Comparison of ENCODE assay signal across 26 mouse cellular contexts in genomic region chr6:28957486-28957885, GRCm38 (mm10).
"Had no signal": no experiment of that assay in that cellular context is flagged by ENCODE, and none has a peak within 500 bp of the region (broad histone marks: within the 10 kb centered on the region; RNA-seq: fewer than 3 reads in every experiment).

No protein-coding gene starts in this region.

- H3K27me3 ChIP-seq: hindbrain, embryonic 13.5 days; hindbrain, embryonic 15.5 days; limb, embryonic 15.5 days had no signal

- ATAC-seq: hindbrain, postnatal 0 days; intestine, embryonic 16.5 days; liver, embryonic 12.5 days had no signal

- H3K36me3 ChIP-seq: heart, embryonic 13.5 days; heart, embryonic 15.5 days; hindbrain, embryonic 13.5 days; hindbrain, embryonic 15.5 days; kidney, embryonic 15.5 days; limb, embryonic 13.5 days; limb, embryonic 15.5 days; liver, embryonic 12.5 days had no signal

- H3K4me1 ChIP-seq: heart, embryonic 13.5 days; heart, embryonic 15.5 days; limb, embryonic 13.5 days; limb, embryonic 15.5 days; liver, embryonic 12.5 days had no signal

- H3K9me3 ChIP-seq: heart, embryonic 13.5 days; heart, embryonic 15.5 days; hindbrain, embryonic 13.5 days; hindbrain, embryonic 15.5 days; kidney, embryonic 15.5 days; limb, embryonic 13.5 days; limb, embryonic 15.5 days; liver, embryonic 12.5 days had no signal

- DNase-seq: gastrocnemius, postnatal 14 days; gastrocnemius, postnatal 36 days; heart, adult 11 months; heart, adult 2 months; heart, postnatal 14 days; heart, postnatal 36 days; kidney, adult 11 months; kidney, adult 2 months; kidney, adult 9 months; kidney, postnatal 14 days; kidney, postnatal 36 days; layer of hippocampus, postnatal 36 days; left cerebral cortex, postnatal 4 days had no signal

- H3K27ac ChIP-seq: heart, adult 2 months; heart, embryonic 13.5 days; heart, embryonic 15.5 days; hindbrain, embryonic 13.5 days; hindbrain, embryonic 15.5 days; hindbrain, postnatal 0 days; kidney, embryonic 15.5 days; kidney, postnatal 0 days; limb, embryonic 13.5 days; limb, embryonic 15.5 days; liver, embryonic 12.5 days; liver, embryonic 14.5 days had no signal

- H3K4me3 ChIP-seq: heart, adult 2 months; heart, embryonic 13.5 days; heart, embryonic 15.5 days; hindbrain, embryonic 13.5 days; hindbrain, embryonic 15.5 days; kidney, embryonic 15.5 days; limb, embryonic 13.5 days; limb, embryonic 15.5 days; liver, embryonic 12.5 days had no signal

- H3K4me2 ChIP-seq: heart, embryonic 11.5 days; heart, embryonic 13.5 days; heart, embryonic 15.5 days; hindbrain, embryonic 13.5 days; hindbrain, embryonic 15.5 days; kidney, embryonic 15.5 days; limb, embryonic 13.5 days; limb, embryonic 15.5 days; liver, embryonic 12.5 days had no signal

- H3K9ac ChIP-seq: heart, embryonic 13.5 days; heart, embryonic 15.5 days; hindbrain, embryonic 13.5 days; hindbrain, embryonic 15.5 days; kidney, embryonic 15.5 days; limb, embryonic 13.5 days; limb, embryonic 15.5 days; liver, embryonic 12.5 days; liver, embryonic 14.5 days had no signal
